Mouse (Mus musculus): ENCODE measurements around the gene Eml4. TPM values are rescaled to one million over a fixed set of nuclear protein-coding genes. Genes with fewer than 3 reads are reported as not detected.

Gene Eml4
- polyA plus RNA-seq (2015; fragmentation: Nextera tagmentation; extraction: Ambion mirVana), result 4.2 and 4.7 TPM in 2 replicates

DNA sequence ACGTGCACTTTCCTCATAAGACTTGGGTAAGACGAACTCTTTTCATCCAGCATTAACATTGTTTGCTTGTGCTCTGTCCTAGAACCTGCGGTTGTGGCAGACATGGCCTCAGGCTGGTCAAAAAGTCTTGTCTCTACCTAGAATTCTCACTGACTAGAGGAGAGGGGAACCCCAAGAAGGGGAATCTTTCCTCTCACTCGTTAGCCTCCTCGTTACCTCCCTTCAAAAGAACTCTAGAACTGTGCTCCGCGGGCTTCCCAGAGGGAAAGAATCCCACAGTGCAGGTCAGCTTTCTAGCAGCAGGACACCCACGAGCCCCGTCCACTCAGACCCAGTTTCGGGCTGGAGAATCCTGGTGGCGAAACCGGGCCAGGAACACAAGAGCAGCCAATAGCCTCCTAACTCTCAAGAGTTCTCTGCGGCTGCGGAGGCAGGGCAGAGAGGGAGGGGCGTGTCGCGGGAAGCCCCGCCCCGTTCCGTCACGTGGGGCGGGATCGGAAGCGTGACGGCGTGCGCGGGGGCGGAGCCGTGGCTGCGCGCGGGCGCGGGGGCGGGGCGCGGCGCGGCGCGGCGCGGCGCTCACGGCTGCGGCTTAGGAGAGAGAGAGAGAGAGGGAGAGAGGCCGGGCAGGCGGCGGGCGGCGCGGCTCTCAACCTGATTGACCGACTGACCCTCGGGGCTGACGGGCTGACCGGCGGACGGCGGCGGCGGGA lies at the start of gene Eml4:
Eml4 (plus strand) TSS at position 553 of the 713 bp plus-strand sequence.
- Histone ChIP-seq H3K9me3 (replicated peaks; ENCODE audit: control insufficient read depth, low read length) (no peaks in the 10 kb centered on the region), H3K27me3 (ENCODE audit: control insufficient read depth, insufficient read depth, low read depth, low read length) (peaks cover 11% of the 10 kb centered on the region), H3K4me1 (ENCODE audit: control insufficient read depth, low read depth, low read length) (peaks cover 10% of the 10 kb centered on the region), H3K9ac (ENCODE audit: low read depth, low read length) (peak within 1 kb of the TSS; percentile 80), H3K27ac (ENCODE audit: low read length) (peak within 1 kb of the TSS; percentile 54), H3K4me3 (ENCODE audit: low read depth, low read length) (peak within 1 kb of the TSS; percentile 75), H3K36me3 (ENCODE audit: control insufficient read depth, insufficient read depth) (no peaks in the 10 kb centered on the region), H3K4me2 (ENCODE audit: low read depth, low read length) (peak within 1 kb of the TSS; percentile 95)
- 4% methylated on average over 29 of the region's 62 CpGs for WGBS (ENCODE audit: insufficient replicate concordance)
- ATAC-seq (ENCODE audit: low read depth), result peak; percentile 93

DNA sequence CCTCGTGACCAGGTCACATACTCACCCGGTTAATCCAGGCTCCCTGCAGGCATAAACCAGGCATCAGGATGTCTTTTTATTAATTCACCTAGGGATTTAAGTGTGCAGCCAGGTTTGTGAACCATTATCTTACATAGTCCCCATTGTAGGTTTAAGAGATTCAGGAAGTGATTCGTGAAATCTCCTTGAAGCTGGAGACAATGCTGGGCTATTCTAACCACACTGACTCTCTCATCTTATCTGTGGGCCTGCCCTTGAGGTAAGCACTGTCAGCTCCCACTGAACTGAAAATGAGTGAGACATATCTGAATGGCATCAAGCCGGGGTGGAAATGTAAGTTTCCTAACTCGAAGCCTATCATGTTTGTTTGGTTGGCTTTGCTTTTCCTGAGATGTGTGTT lies 49.3 kb upstream of the Eml4 start:
- 35% methylated on average over 5 of the region's 5 CpGs for WGBS (ENCODE audit: insufficient replicate concordance)

GRCm38 (mm10) chr17:83304089-83304822 lies 46.5 kb upstream of the Eml4 start:
- H3K4me1 ChIP-seq (ENCODE audit: control insufficient read depth, low read depth, low read length), result peaks cover 8% of the 10 kb centered on the region
- 53% methylated on average over 7 of the region's 7 CpGs for WGBS (ENCODE audit: insufficient replicate concordance)
- ATAC-seq (ENCODE audit: low read depth), result no peak
- H3K9ac ChIP-seq (ENCODE audit: low read depth, low read length), result no peak overlapping the region
- no peaks in the 10 kb centered on the region for H3K9me3 ChIP-seq (replicated peaks; ENCODE audit: control insufficient read depth, low read length)
- H3K36me3 ChIP-seq (ENCODE audit: control insufficient read depth, insufficient read depth), result no peaks in the 10 kb centered on the region
- H3K4me2 ChIP-seq (ENCODE audit: low read depth, low read length), result no peak overlapping the region
- H3K27ac ChIP-seq (ENCODE audit: low read length), result no peak overlapping the region
- no peak overlapping the region for H3K4me3 ChIP-seq (ENCODE audit: low read depth, low read length)
- no peaks in the 10 kb centered on the region for H3K27me3 ChIP-seq (ENCODE audit: control insufficient read depth, insufficient read depth, low read depth, low read length)

More for the DNA sequence above, 49.3 kb upstream of the Eml4 start:
- Histone ChIP-seq H3K27ac (ENCODE audit: low read length) (no peak overlapping the region), H3K4me1 (ENCODE audit: control insufficient read depth, low read depth, low read length) (no peaks in the 10 kb centered on the region), H3K4me2 (ENCODE audit: low read depth, low read length) (no peak overlapping the region), H3K9ac (ENCODE audit: low read depth, low read length) (no peak overlapping the region), H3K9me3 (replicated peaks; ENCODE audit: control insufficient read depth, low read length) (no peaks in the 10 kb centered on the region), H3K36me3 (ENCODE audit: control insufficient read depth, insufficient read depth) (no peaks in the 10 kb centered on the region), H3K4me3 (ENCODE audit: low read depth, low read length) (no peak overlapping the region), H3K27me3 (ENCODE audit: control insufficient read depth, insufficient read depth, low read depth, low read length) (no peaks in the 10 kb centered on the region)
- ATAC-seq (ENCODE audit: low read depth), result no peak

DNA sequence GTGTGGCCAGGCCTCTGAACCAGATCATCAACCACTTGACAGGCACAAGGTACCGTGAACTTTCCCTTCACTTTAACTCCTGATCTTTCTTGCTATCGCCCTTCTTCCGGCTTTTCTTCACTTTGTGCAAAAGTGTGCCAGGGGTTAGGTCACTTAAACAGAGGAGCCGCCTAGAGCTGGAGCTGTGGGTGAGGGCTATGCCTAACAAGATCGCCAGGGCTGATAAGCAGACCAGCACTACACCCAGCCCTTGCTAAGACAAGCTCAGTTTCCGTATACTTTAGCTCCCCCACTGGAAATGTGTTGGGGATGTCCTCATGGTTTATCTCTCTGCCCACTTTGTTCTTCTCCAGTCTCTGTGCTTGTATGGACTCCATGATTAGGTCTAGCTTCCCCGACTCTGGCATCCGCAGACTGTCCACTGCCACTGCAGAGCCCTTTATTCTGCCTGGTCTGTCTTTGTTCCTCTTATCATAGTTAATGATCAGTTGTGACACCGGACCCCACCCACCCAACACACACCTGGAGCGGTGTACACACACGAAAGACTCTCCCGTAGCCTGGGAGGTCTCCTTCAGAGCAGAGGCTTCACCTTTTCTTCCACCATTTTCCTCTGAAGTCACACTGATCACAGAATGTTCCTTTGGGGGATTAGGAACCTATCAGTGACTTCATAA lies 43.6 kb upstream of the Eml4 start:
- Histone ChIP-seq H3K36me3 (ENCODE audit: control insufficient read depth, insufficient read depth) (no peaks in the 10 kb centered on the region), H3K4me3 (ENCODE audit: low read depth, low read length) (no peak overlapping the region), H3K9me3 (replicated peaks; ENCODE audit: control insufficient read depth, low read length) (no peaks in the 10 kb centered on the region), H3K4me2 (ENCODE audit: low read depth, low read length) (no peak overlapping the region), H3K4me1 (ENCODE audit: control insufficient read depth, low read depth, low read length) (peaks cover 8% of the 10 kb centered on the region), H3K27me3 (ENCODE audit: control insufficient read depth, insufficient read depth, low read depth, low read length) (no peaks in the 10 kb centered on the region), H3K27ac (ENCODE audit: low read length) (no peak overlapping the region), H3K9ac (ENCODE audit: low read depth, low read length) (no peak overlapping the region)
- peak; percentile 16; the same call in 1 of the 2 replicates for ATAC-seq (ENCODE audit: low read depth)
- 23% methylated on average over 12 of the region's 12 CpGs for WGBS (ENCODE audit: insufficient replicate concordance)

DNA sequence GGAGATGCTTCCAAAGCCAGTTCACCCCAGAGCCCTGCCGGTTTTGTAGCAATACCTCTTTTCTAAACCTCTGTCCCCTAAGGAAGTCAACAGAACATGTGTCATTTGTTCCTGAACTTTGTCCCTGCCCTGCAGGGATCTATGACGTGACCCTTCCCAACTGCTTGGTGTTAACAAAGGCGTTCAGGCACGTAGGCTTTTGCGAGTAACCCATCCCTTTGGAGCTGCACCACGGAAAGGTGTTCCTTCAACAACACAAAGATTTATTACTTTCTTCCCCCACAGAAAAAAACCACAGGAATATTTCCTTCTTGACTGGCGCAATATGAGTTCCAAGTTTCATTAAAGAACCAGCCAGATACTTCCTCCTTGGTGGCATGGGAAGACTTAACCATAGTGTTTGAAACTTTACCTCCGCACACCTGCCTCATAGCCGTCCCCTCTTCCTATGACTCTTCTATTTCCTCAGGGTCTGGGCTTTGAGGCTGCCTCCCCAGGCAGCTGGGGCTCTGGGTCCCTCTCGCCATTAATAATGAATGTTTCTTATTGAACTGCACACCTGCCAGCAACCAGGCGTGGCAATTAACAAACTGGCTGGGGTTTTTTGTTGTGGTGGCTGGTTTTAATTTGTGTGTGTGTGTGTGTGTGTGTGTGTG lies 43.0 kb upstream of the Eml4 start:
- Histone ChIP-seq H3K9me3 (replicated peaks; ENCODE audit: control insufficient read depth, low read length) (no peaks in the 10 kb centered on the region), H3K9ac (ENCODE audit: low read depth, low read length) (no peak overlapping the region), H3K27me3 (ENCODE audit: control insufficient read depth, insufficient read depth, low read depth, low read length) (no peaks in the 10 kb centered on the region), H3K36me3 (ENCODE audit: control insufficient read depth, insufficient read depth) (no peaks in the 10 kb centered on the region), H3K4me2 (ENCODE audit: low read depth, low read length) (no peak overlapping the region), H3K27ac (ENCODE audit: low read length) (no peak overlapping the region), H3K4me1 (ENCODE audit: control insufficient read depth, low read depth, low read length) (peaks cover 10% of the 10 kb centered on the region), H3K4me3 (ENCODE audit: low read depth, low read length) (no peak overlapping the region)
- ATAC-seq (ENCODE audit: low read depth), result peak; percentile 58; the same call in 1 of the 2 replicates
- WGBS (ENCODE audit: insufficient replicate concordance), result 30% methylated on average over 11 of the region's 11 CpGs

DNA sequence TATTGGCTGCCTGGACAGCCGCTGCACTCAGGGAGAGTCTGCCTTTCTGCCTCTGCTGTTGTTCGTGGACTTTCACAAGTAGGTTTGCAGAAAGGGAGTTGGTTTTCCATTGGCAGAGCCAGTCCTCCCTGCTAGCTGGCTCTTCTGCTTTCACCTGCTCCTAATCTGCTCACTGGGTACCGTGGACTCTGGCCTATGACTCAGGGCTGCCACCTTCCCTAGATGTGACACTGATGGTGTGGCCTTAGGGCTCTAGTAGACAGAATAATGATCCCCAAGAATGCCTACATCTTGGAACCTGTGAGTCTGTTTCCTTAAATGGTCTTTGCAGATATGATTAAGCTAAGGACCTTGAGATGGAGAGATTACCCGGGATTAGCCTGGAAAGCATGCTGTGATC lies 42.3 kb upstream of the Eml4 start:
- Histone ChIP-seq H3K27me3 (ENCODE audit: control insufficient read depth, insufficient read depth, low read depth, low read length) (no peaks in the 10 kb centered on the region; the same call in 1 of the 2 replicates), H3K4me3 (ENCODE audit: low read depth, low read length) (no peak overlapping the region), H3K4me1 (ENCODE audit: control insufficient read depth, low read depth, low read length) (peaks cover 10% of the 10 kb centered on the region), H3K9ac (ENCODE audit: low read depth, low read length) (no peak overlapping the region), H3K9me3 (replicated peaks; ENCODE audit: control insufficient read depth, low read length) (no peaks in the 10 kb centered on the region), H3K36me3 (ENCODE audit: control insufficient read depth, insufficient read depth) (no peaks in the 10 kb centered on the region), H3K4me2 (ENCODE audit: low read depth, low read length) (no peak overlapping the region), H3K27ac (ENCODE audit: low read length) (no peak overlapping the region)
- WGBS (ENCODE audit: insufficient replicate concordance), result 44% methylated on average over 4 of the region's 4 CpGs
- no peak for ATAC-seq (ENCODE audit: low read depth)

DNA sequence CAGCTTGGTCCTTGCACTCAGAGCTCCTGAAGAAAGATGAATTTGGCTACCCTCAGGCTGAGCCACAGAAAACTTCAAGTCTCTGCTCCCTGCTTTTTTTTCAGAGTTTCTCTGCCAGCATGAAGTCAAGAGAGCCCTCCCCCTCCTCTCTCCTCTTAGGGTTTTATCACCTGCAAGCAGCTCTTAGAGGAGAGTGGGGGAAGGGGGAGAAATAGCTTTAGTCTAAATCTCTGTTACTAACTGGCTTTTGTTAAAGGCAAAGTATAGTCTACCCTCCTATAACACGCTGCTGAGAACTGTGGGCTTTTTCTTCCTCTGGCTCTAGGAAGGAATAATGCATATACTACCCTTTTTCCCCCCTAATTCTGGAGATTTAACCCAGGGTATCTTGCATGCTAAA lies 41.5 kb upstream of the Eml4 start:
- Histone ChIP-seq H3K27me3 (ENCODE audit: control insufficient read depth, insufficient read depth, low read depth, low read length) (no peaks in the 10 kb centered on the region; the same call in 1 of the 2 replicates), H3K36me3 (ENCODE audit: control insufficient read depth, insufficient read depth) (no peaks in the 10 kb centered on the region), H3K4me3 (ENCODE audit: low read depth, low read length) (no peak overlapping the region), H3K27ac (ENCODE audit: low read length) (no peak overlapping the region), H3K4me1 (ENCODE audit: control insufficient read depth, low read depth, low read length) (peaks cover 10% of the 10 kb centered on the region), H3K9me3 (replicated peaks; ENCODE audit: control insufficient read depth, low read length) (no peaks in the 10 kb centered on the region), H3K4me2 (ENCODE audit: low read depth, low read length) (no peak overlapping the region), H3K9ac (ENCODE audit: low read depth, low read length) (no peak overlapping the region)
- 12% methylated on average over 1 of the region's 1 CpGs for WGBS (ENCODE audit: insufficient replicate concordance)
- ATAC-seq (ENCODE audit: low read depth), result no peak

DNA sequence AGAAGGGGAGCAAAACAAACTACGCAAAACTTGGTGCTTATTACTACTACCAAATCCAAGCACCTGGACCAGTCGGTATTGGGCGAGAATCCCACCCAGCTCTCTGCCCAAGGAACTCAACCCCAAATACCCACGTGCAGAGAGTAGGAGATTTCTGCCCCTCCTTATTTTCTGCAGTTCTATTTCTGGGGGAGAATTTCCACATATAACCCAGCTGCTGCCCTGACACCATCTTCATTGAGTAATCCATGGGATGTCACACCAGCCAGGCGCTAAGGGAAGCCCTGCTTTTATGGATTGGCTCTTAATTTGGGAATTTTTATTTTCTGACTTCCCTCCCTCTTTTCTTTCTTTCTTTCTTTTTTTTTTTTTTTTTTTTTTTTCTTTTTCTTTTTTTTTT lies 38.9 kb upstream of the Eml4 start:
- H3K36me3 ChIP-seq (ENCODE audit: control insufficient read depth, insufficient read depth), result no peaks in the 10 kb centered on the region
- no peaks in the 10 kb centered on the region for H3K9me3 ChIP-seq (replicated peaks; ENCODE audit: control insufficient read depth, low read length)
- no peak overlapping the region for H3K4me3 ChIP-seq (ENCODE audit: low read depth, low read length)
- H3K27ac ChIP-seq (ENCODE audit: low read length), result no peak overlapping the region
- H3K27me3 ChIP-seq (ENCODE audit: control insufficient read depth, insufficient read depth, low read depth, low read length), result no peaks in the 10 kb centered on the region; the same call in 1 of the 2 replicates
- H3K4me1 ChIP-seq (ENCODE audit: control insufficient read depth, low read depth, low read length), result peaks cover 10% of the 10 kb centered on the region
- no peak overlapping the region for H3K4me2 ChIP-seq (ENCODE audit: low read depth, low read length)
- ATAC-seq (ENCODE audit: low read depth), result no peak
- WGBS (ENCODE audit: insufficient replicate concordance), result 62% methylated on average over 5 of the region's 5 CpGs
- H3K9ac ChIP-seq (ENCODE audit: low read depth, low read length), result no peak overlapping the region
